Mouse (Mus musculus) kidney, adult 2 months (tissue): ENCODE measurements around the gene Smarce1.

Experiments
- CTCF ChIP-seq: fragments of 200-500 bp; conservative IDR thresholded peaks from 2 replicates; pipeline ENCODE4 v1.5.1; 2011; ENCODE audit warnings: low read depth, mild to moderate bottlenecking, control low read depth, low read length, moderate library complexity, mixed read lengths; ENCODE audit not compliant: insufficient read depth, insufficient read length
- POLR2A ChIP-seq: fragments of 200-500 bp; IDR thresholded peaks from one replicate; pipeline ENCODE4 v1.6.1; 2011; ENCODE audit warnings: low read depth, low read length, control low read depth

- TF ChIP-seq CTCF = no peak
- TF ChIP-seq POLR2A = no peak
Measured at GRCm38 (mm10) chr11:99160228-99160627, 70.6 kb downstream of the Smarce1 start.
